Mouse (Mus musculus): ENCODE measurements around the gene Olfr1501. TPM values are rescaled to one million over a fixed set of nuclear protein-coding genes. Genes with fewer than 3 reads are reported as not detected.
"Not testable (repeated sequence)": the region's sequence is repeated elsewhere in the genome, so short reads cannot be mapped to it uniquely, and the experiment has no call there.

Olfr1501 gene
- not detected in 2 replicates for polyA plus RNA-seq (2014; fragmentation: Nextera tagmentation; extraction: Ambion mirVana)

GRCm38 (mm10) chr19:13850592-13850991, at the start of gene Olfr1501:
Gene Olfr1501, minus strand, starts transcription at chr19:13850692.
- DNase-seq (ENCODE audit: low spot score); H3K36me3 ChIP-seq (ENCODE audit: control insufficient read depth, insufficient read depth, low read length); H3K9me3 ChIP-seq (ENCODE audit: control insufficient read depth, low read length); ATAC-seq (ENCODE audit: low FRiP score); H3K27ac ChIP-seq (ENCODE audit: low read depth, low read length); H3K4me3 ChIP-seq (ENCODE audit: low read depth, low read length); H3K4me2 ChIP-seq (replicated peaks; ENCODE audit: low read depth, low read length); H3K9ac ChIP-seq (ENCODE audit: low read depth, low read length); H3K4me1 ChIP-seq (replicated peaks; ENCODE audit: control insufficient read depth, insufficient read depth, low read length); H3K27me3 ChIP-seq (ENCODE audit: control insufficient read depth, insufficient read depth, low read length): not testable (repeated sequence)

- Histone ChIP-seq H3K27me3 (ENCODE audit: control insufficient read depth, insufficient read depth, low read length) (no peaks in the 10 kb centered on the region), H3K27ac (ENCODE audit: low read depth, low read length) (no peak within 1 kb of the TSS), H3K4me1 (replicated peaks; ENCODE audit: control insufficient read depth, insufficient read depth, low read length) (no peaks in the 10 kb centered on the region), H3K9ac (ENCODE audit: low read depth, low read length) (no peak within 1 kb of the TSS), H3K4me2 (replicated peaks; ENCODE audit: low read depth, low read length) (no peak within 1 kb of the TSS), H3K9me3 (ENCODE audit: control insufficient read depth, low read length) (no peaks in the 10 kb centered on the region), H3K4me3 (ENCODE audit: low read depth, low read length) (no peak within 1 kb of the TSS), H3K36me3 (ENCODE audit: control insufficient read depth, insufficient read depth, low read length) (no peaks in the 10 kb centered on the region)
- WGBS, result 69% methylated on average over 1 of the region's 1 CpGs
- ATAC-seq (ENCODE audit: low FRiP score), result no peak
- DNase-seq (ENCODE audit: low spot score), result no peak
These were observed 47.3 kb upstream of the Olfr1501 start, which contains the start of gene Olfr1504 for GRCm38 (mm10) chr19:13897828-13898227. Gene Olfr1504, minus strand, starts transcription at chr19:13897928.

- DNase-seq (ENCODE audit: low spot score) (no peak), ATAC-seq (ENCODE audit: low FRiP score) (no peak)
- Histone ChIP-seq H3K9ac (ENCODE audit: low read depth, low read length) (no peak within 1 kb of the TSS), H3K4me3 (ENCODE audit: low read depth, low read length) (no peak within 1 kb of the TSS), H3K27me3 (ENCODE audit: control insufficient read depth, insufficient read depth, low read length) (no peaks in the 10 kb centered on the region), H3K4me1 (replicated peaks; ENCODE audit: control insufficient read depth, insufficient read depth, low read length) (no peaks in the 10 kb centered on the region), H3K36me3 (ENCODE audit: control insufficient read depth, insufficient read depth, low read length) (no peaks in the 10 kb centered on the region), H3K27ac (ENCODE audit: low read depth, low read length) (no peak within 1 kb of the TSS), H3K9me3 (ENCODE audit: control insufficient read depth, low read length) (no peaks in the 10 kb centered on the region), H3K4me2 (replicated peaks; ENCODE audit: low read depth, low read length) (no peak within 1 kb of the TSS)
- WGBS, result 86% methylated on average over 1 of the region's 1 CpGs
These were observed 11.0 kb upstream of the Olfr1501 start, which contains the start of gene Olfr1502 for GRCm38 (mm10) chr19:13861495-13861894. Gene Olfr1502, plus strand, starts transcription at chr19:13861795.

- H3K4me2 ChIP-seq (replicated peaks; ENCODE audit: low read depth, low read length), result no peak within 1 kb of the TSS
- ATAC-seq (ENCODE audit: low FRiP score), result no peak
- no peaks in the 10 kb centered on the region for H3K9me3 ChIP-seq (ENCODE audit: control insufficient read depth, low read length)
- H3K27me3 ChIP-seq (ENCODE audit: control insufficient read depth, insufficient read depth, low read length), result no peaks in the 10 kb centered on the region
- DNase-seq (ENCODE audit: low spot score), result no peak
- no peak within 1 kb of the TSS for H3K4me3 ChIP-seq (ENCODE audit: low read depth, low read length)
- no peak within 1 kb of the TSS for H3K9ac ChIP-seq (ENCODE audit: low read depth, low read length)
- H3K36me3 ChIP-seq (ENCODE audit: control insufficient read depth, insufficient read depth, low read length), result no peaks in the 10 kb centered on the region
- H3K27ac ChIP-seq (ENCODE audit: low read depth, low read length), result no peak within 1 kb of the TSS
- no peaks in the 10 kb centered on the region for H3K4me1 ChIP-seq (replicated peaks; ENCODE audit: control insufficient read depth, insufficient read depth, low read length)
These were observed 20.1 kb downstream of the Olfr1501 start, which contains the start of gene Olfr1500 for GRCm38 (mm10) chr19:13830388-13830787. Gene Olfr1500, minus strand, starts transcription at chr19:13830488.

- Histone ChIP-seq H3K27ac (ENCODE audit: low read depth, low read length) (no peak overlapping the region), H3K9me3 (ENCODE audit: control insufficient read depth, low read length) (no peaks in the 10 kb centered on the region), H3K4me1 (replicated peaks; ENCODE audit: control insufficient read depth, insufficient read depth, low read length) (no peaks in the 10 kb centered on the region), H3K4me2 (replicated peaks; ENCODE audit: low read depth, low read length) (no peak overlapping the region), H3K9ac (ENCODE audit: low read depth, low read length) (no peak overlapping the region), H3K36me3 (ENCODE audit: control insufficient read depth, insufficient read depth, low read length) (no peaks in the 10 kb centered on the region), H3K27me3 (ENCODE audit: control insufficient read depth, insufficient read depth, low read length) (no peaks in the 10 kb centered on the region), H3K4me3 (ENCODE audit: low read depth, low read length) (no peak overlapping the region)
- no peak for DNase-seq (ENCODE audit: low spot score)
- 83% methylated on average over 3 of the region's 3 CpGs for WGBS
- ATAC-seq (ENCODE audit: low FRiP score), result no peak
These were observed 22.0 kb downstream of the Olfr1501 start for GRCm38 (mm10) chr19:13828447-13828846.

- DNase-seq (ENCODE audit: low spot score) (no peak), ATAC-seq (ENCODE audit: low FRiP score) (no peak)
- Histone ChIP-seq H3K4me1 (replicated peaks; ENCODE audit: control insufficient read depth, insufficient read depth, low read length) (no peaks in the 10 kb centered on the region), H3K9ac (ENCODE audit: low read depth, low read length) (no peak overlapping the region), H3K4me3 (ENCODE audit: low read depth, low read length) (no peak overlapping the region), H3K27me3 (ENCODE audit: control insufficient read depth, insufficient read depth, low read length) (no peaks in the 10 kb centered on the region), H3K36me3 (ENCODE audit: control insufficient read depth, insufficient read depth, low read length) (no peaks in the 10 kb centered on the region), H3K4me2 (replicated peaks; ENCODE audit: low read depth, low read length) (no peak overlapping the region), H3K27ac (ENCODE audit: low read depth, low read length) (no peak overlapping the region), H3K9me3 (ENCODE audit: control insufficient read depth, low read length) (no peaks in the 10 kb centered on the region)
- WGBS, result 78% methylated on average over 5 of the region's 5 CpGs
These were observed 29.6 kb downstream of the Olfr1501 start for GRCm38 (mm10) chr19:13820847-13821246.

GRCm38 (mm10) chr19:13819347-13819746, 31.1 kb downstream of the Olfr1501 start, which contains the start of gene Olfr1499:
Gene Olfr1499, minus strand, starts transcription at chr19:13819447.
- Histone ChIP-seq H3K27me3 (ENCODE audit: control insufficient read depth, insufficient read depth, low read length) (no peaks in the 10 kb centered on the region), H3K27ac (ENCODE audit: low read depth, low read length) (no peak within 1 kb of the TSS), H3K36me3 (ENCODE audit: control insufficient read depth, insufficient read depth, low read length) (no peaks in the 10 kb centered on the region), H3K9me3 (ENCODE audit: control insufficient read depth, low read length) (no peaks in the 10 kb centered on the region), H3K4me2 (replicated peaks; ENCODE audit: low read depth, low read length) (no peak within 1 kb of the TSS), H3K9ac (ENCODE audit: low read depth, low read length) (no peak within 1 kb of the TSS), H3K4me3 (ENCODE audit: low read depth, low read length) (no peak within 1 kb of the TSS), H3K4me1 (replicated peaks; ENCODE audit: control insufficient read depth, insufficient read depth, low read length) (no peaks in the 10 kb centered on the region)
- DNase-seq (ENCODE audit: low spot score) (no peak), ATAC-seq (ENCODE audit: low FRiP score) (no peak)

GRCm38 (mm10) chr19:13818827-13819226, 31.7 kb downstream of the Olfr1501 start:
- Histone ChIP-seq H3K4me1 (replicated peaks; ENCODE audit: control insufficient read depth, insufficient read depth, low read length) (no peaks in the 10 kb centered on the region), H3K4me3 (ENCODE audit: low read depth, low read length) (no peak overlapping the region), H3K27ac (ENCODE audit: low read depth, low read length) (no peak overlapping the region), H3K27me3 (ENCODE audit: control insufficient read depth, insufficient read depth, low read length) (no peaks in the 10 kb centered on the region), H3K4me2 (replicated peaks; ENCODE audit: low read depth, low read length) (no peak overlapping the region), H3K9me3 (ENCODE audit: control insufficient read depth, low read length) (no peaks in the 10 kb centered on the region), H3K36me3 (ENCODE audit: control insufficient read depth, insufficient read depth, low read length) (no peaks in the 10 kb centered on the region), H3K9ac (ENCODE audit: low read depth, low read length) (no peak overlapping the region)
- WGBS, result 34% methylated on average over 5 of the region's 5 CpGs
- DNase-seq (ENCODE audit: low spot score), result peak; percentile 1
- ATAC-seq (ENCODE audit: low FRiP score), result no peak

GRCm38 (mm10) chr19:13812823-13813222, 37.7 kb downstream of the Olfr1501 start:
- no peak overlapping the region for H3K4me3 ChIP-seq (ENCODE audit: low read depth, low read length)
- H3K27me3 ChIP-seq (ENCODE audit: control insufficient read depth, insufficient read depth, low read length), result no peaks in the 10 kb centered on the region
- H3K9me3 ChIP-seq (ENCODE audit: control insufficient read depth, low read length), result no peaks in the 10 kb centered on the region
- 66% methylated on average over 2 of the region's 2 CpGs for WGBS
- H3K4me1 ChIP-seq (replicated peaks; ENCODE audit: control insufficient read depth, insufficient read depth, low read length), result no peaks in the 10 kb centered on the region
- no peak overlapping the region for H3K9ac ChIP-seq (ENCODE audit: low read depth, low read length)
- H3K36me3 ChIP-seq (ENCODE audit: control insufficient read depth, insufficient read depth, low read length), result no peaks in the 10 kb centered on the region
- no peak overlapping the region for H3K27ac ChIP-seq (ENCODE audit: low read depth, low read length)
- DNase-seq (ENCODE audit: low spot score), result no peak
- ATAC-seq (ENCODE audit: low FRiP score), result no peak
- H3K4me2 ChIP-seq (replicated peaks; ENCODE audit: low read depth, low read length), result no peak overlapping the region

Data from hindbrain, embryonic 11.5 days (tissue).